Mouse (Mus musculus) right cerebral cortex, postnatal 36 days (tissue): Measurements from ENCODE around the gene Entpd7.
A peak's percentile ranks its signal among the peaks of the same experiment; 100 is the strongest.

Source experiments
- DNase-seq, 2 experiments: peaks; one replicate each; pipeline ENCODE4 v3.0.0; 2022; ENCODE audit warnings: low spot score in 2 of 2, mixed read lengths in 1 of 2

Entpd7 gene

GRCm38 (mm10) chr19:43724194-43724593 is 34.7 kb downstream of the Entpd7 start:
- no peak for DNase-seq

- no peak for DNase-seq
Observed at GRCm38 (mm10) chr19:43724821-43725220, 35.3 kb downstream of the Entpd7 start.

- no peak for DNase-seq
Observed at GRCm38 (mm10) chr19:43726510-43727146, 37.2 kb downstream of the Entpd7 start.

- DNase-seq: no peak
Observed at GRCm38 (mm10) chr19:43729296-43730036, 40.0 kb downstream of the Entpd7 start.

- DNase-seq: no peak
Observed at GRCm38 (mm10) chr19:43730037-43730428, 40.6 kb downstream of the Entpd7 start.

- DNase-seq: no peak
Observed at GRCm38 (mm10) chr19:43731157-43731556, 41.7 kb downstream of the Entpd7 start.

- no peak for DNase-seq
Observed at GRCm38 (mm10) chr19:43738409-43738808, 48.9 kb downstream of the Entpd7 start.

GRCm38 (mm10) chr19:43743401-43743800 is 53.9 kb downstream of the Entpd7 start:
- DNase-seq: no peak

- DNase-seq: no peak
Observed at GRCm38 (mm10) chr19:43745740-43746139, 56.3 kb downstream of the Entpd7 start.

GRCm38 (mm10) chr19:43747877-43748276 is 58.4 kb downstream of the Entpd7 start:
- no peak for DNase-seq

- no peak for DNase-seq
Observed at GRCm38 (mm10) chr19:43750008-43750407, 60.5 kb downstream of the Entpd7 start.

- DNase-seq: peak; percentile 93
Observed at GRCm38 (mm10) chr19:43752489-43753225, 63.2 kb downstream of the Entpd7 start, which contains the start of the genes Cutc and Cox15. Cutc (plus strand) TSS chr19:43752996. Cox15 (minus strand) TSS chr19:43753000.

- DNase-seq: peak; percentile 81 to 82
Observed at GRCm38 (mm10) chr19:43753226-43753835, 63.9 kb downstream of the Entpd7 start.

- DNase-seq: no peak
Observed at GRCm38 (mm10) chr19:43754237-43754636, 64.8 kb downstream of the Entpd7 start.

GRCm38 (mm10) chr19:43754872-43755271 is 65.4 kb downstream of the Entpd7 start:
- no peak for DNase-seq

- DNase-seq: no peak
Observed at GRCm38 (mm10) chr19:43760504-43760903, 71.0 kb downstream of the Entpd7 start.

- no peak for DNase-seq
Observed at GRCm38 (mm10) chr19:43761543-43762256, 72.2 kb downstream of the Entpd7 start.

- DNase-seq: no peak
Observed at GRCm38 (mm10) chr19:43762410-43762809, 72.9 kb downstream of the Entpd7 start.

- no peak for DNase-seq
Observed at GRCm38 (mm10) chr19:43766451-43766850, 77.0 kb downstream of the Entpd7 start.

GRCm38 (mm10) chr19:43767549-43768322 is 78.3 kb downstream of the Entpd7 start:
- DNase-seq: no peak
